In genomic region chr8:74688342-74688741, GRCm38 (mm10) we compare ENCODE assay signal across 30 mouse cellular contexts.
DNase-seq lines count a peak whose midpoint lies in the region; ATAC-seq and TF ChIP-seq lines count a peak whose summit lies in the region.
"Had no signal": no experiment of that assay in that cellular context is flagged by ENCODE, and none has a peak within 500 bp of the region (broad histone marks: within the 10 kb centered on the region; RNA-seq: fewer than 3 reads in every experiment).

No protein-coding gene starts in this region.

- H3K27ac ChIP-seq in hindbrain, embryonic 14.5 days = no peak overlapping the region
- H3K27ac ChIP-seq in hindbrain, postnatal 0 days = no peak overlapping the region
- H3K27ac ChIP-seq in midbrain, embryonic 14.5 days (replicated peaks; ENCODE audit: low read depth, low read length) = no peak overlapping the region
- H3K27ac ChIP-seq: embryonic facial prominence, embryonic 10.5 days; embryonic facial prominence, embryonic 15.5 days; forebrain, embryonic 15.5 days; gastrocnemius, adult 2 months; kidney, embryonic 15.5 days; liver, embryonic 12.5 days had no signal

- peak; percentile 23 for DNase-seq in embryo, embryonic 10 days (ENCODE audit: low spot score)
- no peak for DNase-seq in embryo, embryonic 9.5 days (ENCODE audit: extremely low spot score)
- no peak for DNase-seq in hindbrain, embryonic 14.5 days (ENCODE audit: low spot score)
- no peak for DNase-seq in hindbrain, postnatal 0 days (ENCODE audit: low spot score)
- DNase-seq in R1 (ENCODE audit: low read depth, low spot score) = peak; percentile 15
- DNase-seq in midbrain, embryonic 14.5 days = peak; percentile 14
- no peak for DNase-seq in kidney, postnatal 36 days
- DNase-seq: adrenal gland, postnatal 10 days; cerebellum, adult 11 months; cerebellum, adult 9-10 months; cerebellum, postnatal 36 days; gastrocnemius, adult 2 months; gastrocnemius, postnatal 36 days; heart, adult 18-20 months; kidney, adult 11 months; kidney, postnatal 25 days; left cerebral cortex, postnatal 4 days; liver, postnatal 0 days; lung, postnatal 4 days; right cerebral cortex, adult 18-20 months; spleen, adult 18-20 months; thymus, postnatal 14 days had no signal

- no peak overlapping the region for H3K9ac ChIP-seq in hindbrain, embryonic 14.5 days
- no peak overlapping the region for H3K9ac ChIP-seq in hindbrain, postnatal 0 days (replicated peaks; ENCODE audit: low read length)
- no peak overlapping the region for H3K9ac ChIP-seq in midbrain, embryonic 14.5 days (replicated peaks; ENCODE audit: low read length)
- H3K9ac ChIP-seq: embryonic facial prominence, embryonic 15.5 days; forebrain, embryonic 15.5 days; kidney, embryonic 15.5 days; liver, embryonic 12.5 days; liver, postnatal 0 days had no signal

- H3K4me3 ChIP-seq in hindbrain, embryonic 14.5 days (replicated peaks; ENCODE audit: low read length) = no peak overlapping the region
- no peak overlapping the region for H3K4me3 ChIP-seq in hindbrain, postnatal 0 days (ENCODE audit: low read length)
- no peak overlapping the region for H3K4me3 ChIP-seq in midbrain, embryonic 14.5 days (replicated peaks; ENCODE audit: low read depth, low read length)
- H3K4me3 ChIP-seq: embryonic facial prominence, embryonic 10.5 days; embryonic facial prominence, embryonic 15.5 days; forebrain, embryonic 15.5 days; gastrocnemius, adult 2 months; kidney, embryonic 15.5 days; liver, embryonic 12.5 days; megakaryocyte, embryonic 14.5 days had no signal

- no peaks in the 10 kb centered on the region for H3K36me3 ChIP-seq in hindbrain, embryonic 14.5 days (replicated peaks; ENCODE audit: control insufficient read depth, insufficient read depth)
- no peaks in the 10 kb centered on the region for H3K36me3 ChIP-seq in hindbrain, postnatal 0 days (ENCODE audit: insufficient read depth, low read length)
- H3K36me3 ChIP-seq in midbrain, embryonic 14.5 days (ENCODE audit: control insufficient read depth, insufficient read depth, low read length) = no peaks in the 10 kb centered on the region
- H3K36me3 ChIP-seq: embryonic facial prominence, embryonic 10.5 days; embryonic facial prominence, embryonic 15.5 days; forebrain, embryonic 15.5 days; kidney, embryonic 15.5 days; liver, embryonic 12.5 days had no signal

- no peaks in the 10 kb centered on the region for H3K27me3 ChIP-seq in hindbrain, embryonic 14.5 days (ENCODE audit: control insufficient read depth, insufficient read depth, low read length)
- H3K27me3 ChIP-seq in hindbrain, postnatal 0 days (ENCODE audit: insufficient read depth, low read length) = no peaks in the 10 kb centered on the region
- no peaks in the 10 kb centered on the region for H3K27me3 ChIP-seq in midbrain, embryonic 14.5 days (ENCODE audit: control insufficient read depth, insufficient read depth, low read length)
- H3K27me3 ChIP-seq: embryonic facial prominence, embryonic 15.5 days; forebrain, embryonic 15.5 days; kidney, embryonic 15.5 days; liver, embryonic 12.5 days; megakaryocyte, embryonic 14.5 days had no signal

- H3K4me1 ChIP-seq in hindbrain, embryonic 14.5 days (replicated peaks; ENCODE audit: control insufficient read depth, insufficient read depth, low read length) = no peaks in the 10 kb centered on the region
- H3K4me1 ChIP-seq in hindbrain, postnatal 0 days (ENCODE audit: insufficient read depth, low read length) = no peaks in the 10 kb centered on the region
- H3K4me1 ChIP-seq in midbrain, embryonic 14.5 days (ENCODE audit: control insufficient read depth, insufficient read depth, low read length) = peaks cover 6% of the 10 kb centered on the region; the same call in 1 of the 2 replicates
- H3K4me1 ChIP-seq: embryonic facial prominence, embryonic 10.5 days; embryonic facial prominence, embryonic 15.5 days; forebrain, embryonic 15.5 days; kidney, embryonic 15.5 days; liver, embryonic 12.5 days; megakaryocyte, embryonic 14.5 days had no signal

- no peak overlapping the region for H3K4me2 ChIP-seq in hindbrain, embryonic 14.5 days (replicated peaks)
- H3K4me2 ChIP-seq in hindbrain, postnatal 0 days (ENCODE audit: low read depth, low read length) = no peak overlapping the region
- no peak overlapping the region for H3K4me2 ChIP-seq in midbrain, embryonic 14.5 days (ENCODE audit: low read length)
- H3K4me2 ChIP-seq: embryonic facial prominence, embryonic 15.5 days; forebrain, embryonic 15.5 days; heart, embryonic 11.5 days; kidney, embryonic 15.5 days; liver, embryonic 12.5 days had no signal

- no peaks in the 10 kb centered on the region for H3K9me3 ChIP-seq in hindbrain, embryonic 14.5 days (ENCODE audit: control insufficient read depth, low read length)
- H3K9me3 ChIP-seq in hindbrain, postnatal 0 days (ENCODE audit: low read length) = no peaks in the 10 kb centered on the region
- no peaks in the 10 kb centered on the region for H3K9me3 ChIP-seq in midbrain, embryonic 14.5 days (ENCODE audit: control insufficient read depth, low read length)
- H3K9me3 ChIP-seq: embryonic facial prominence, embryonic 10.5 days; embryonic facial prominence, embryonic 15.5 days; forebrain, embryonic 15.5 days; kidney, embryonic 15.5 days; liver, embryonic 12.5 days had no signal

- ATAC-seq in hindbrain, embryonic 14.5 days (ENCODE audit: low FRiP score) = peak; percentile 43; the same call in 1 of the 2 replicates
- no peak for ATAC-seq in hindbrain, postnatal 0 days
- 0 out of 2 replicates have a peak, but pooled peaks have one; percentile 41 for ATAC-seq in midbrain, embryonic 14.5 days (ENCODE audit: low FRiP score, low TSS enrichment)
- ATAC-seq: forebrain, embryonic 15.5 days; inflammation-experienced regulatory T-cells, adult 6 months; liver, embryonic 12.5 days; liver, postnatal 0 days had no signal

- no peak for TF ChIP-seq CTCF in hindbrain, postnatal 0 days (IDR thresholded peaks at IDR 0.05; ENCODE audit: low read depth)

Comparison
In these comparisons a context has a peak if more than half of its experiments do, and no peak if none do; other contexts are left out.
1. DNase-seq: peak in embryo, embryonic 10 days (single experiment), R1 (single experiment) and midbrain, embryonic 14.5 days (single experiment); none in embryo, embryonic 9.5 days (single experiment), hindbrain, embryonic 14.5 days (single experiment), hindbrain, postnatal 0 days (single experiment) and kidney, postnatal 36 days (0 of 2).